Mouse (Mus musculus): ENCODE data around the gene Myo6. TPM values are rescaled to one million over a fixed set of nuclear protein-coding genes. Genes with fewer than 3 reads are reported as not detected.

The Myo6 gene
- total RNA-seq, 2 experiments from 2014 or later: 25.1 to 32.3 TPM

- DNase-seq: no peak
Observed at GRCm38 (mm10) chr9:80181692-80182091, 16.9 kb downstream of the Myo6 start.

- no peak for DNase-seq
Observed at GRCm38 (mm10) chr9:80184138-80184537, 19.3 kb downstream of the Myo6 start.

- DNase-seq: no peak
Observed at GRCm38 (mm10) chr9:80185737-80186136, 20.9 kb downstream of the Myo6 start.

- DNase-seq: no peak
Observed at GRCm38 (mm10) chr9:80186693-80187092, 21.9 kb downstream of the Myo6 start.

- DNase-seq: no peak
Observed at GRCm38 (mm10) chr9:80188324-80188893, 23.6 kb downstream of the Myo6 start.

- no peak for DNase-seq
Observed at GRCm38 (mm10) chr9:80191240-80191639, 26.4 kb downstream of the Myo6 start.

- DNase-seq: no peak
Observed at GRCm38 (mm10) chr9:80192324-80192723, 27.5 kb downstream of the Myo6 start.

GRCm38 (mm10) chr9:80194446-80194845 is 29.6 kb downstream of the Myo6 start:
- DNase-seq: no peak

- no peak for DNase-seq
Observed at GRCm38 (mm10) chr9:80196161-80196560, 31.3 kb downstream of the Myo6 start.

GRCm38 (mm10) chr9:80197233-80197632 is 32.4 kb downstream of the Myo6 start:
- DNase-seq: no peak

GRCm38 (mm10) chr9:80200855-80201254 is 36.0 kb downstream of the Myo6 start:
- no peak for DNase-seq

GRCm38 (mm10) chr9:80202374-80203060 is 37.7 kb downstream of the Myo6 start:
- DNase-seq: peak; percentile 9

GRCm38 (mm10) chr9:80208681-80209080 is 43.9 kb downstream of the Myo6 start:
- no peak for DNase-seq

- no peak for DNase-seq
Observed at GRCm38 (mm10) chr9:80209459-80209858, 44.6 kb downstream of the Myo6 start.

- no peak for DNase-seq
Observed at GRCm38 (mm10) chr9:80210096-80210495, 45.3 kb downstream of the Myo6 start.

- no peak for DNase-seq
Observed at GRCm38 (mm10) chr9:80213428-80213827, 48.6 kb downstream of the Myo6 start.

- no peak for DNase-seq
Observed at GRCm38 (mm10) chr9:80215502-80215901, 50.7 kb downstream of the Myo6 start.

GRCm38 (mm10) chr9:80216786-80217501 is 52.1 kb downstream of the Myo6 start:
- DNase-seq: no peak

- no peak for DNase-seq
Observed at GRCm38 (mm10) chr9:80218718-80219117, 53.9 kb downstream of the Myo6 start.

GRCm38 (mm10) chr9:80223989-80224635 is 59.3 kb downstream of the Myo6 start:
- no peak for DNase-seq

- no peak for DNase-seq
Observed at GRCm38 (mm10) chr9:80226579-80227325, 61.9 kb downstream of the Myo6 start.

GRCm38 (mm10) chr9:80233831-80234455 is 69.1 kb downstream of the Myo6 start:
- no peak for DNase-seq
